Mouse (Mus musculus) intestine, postnatal 0 days (tissue): ENCODE results near the gene Aplp1. TPM values are rescaled to one million over a fixed set of nuclear protein-coding genes. Genes with fewer than 3 reads are reported as not detected.

ENCODE experiments used
- ATAC-seq: fragments of 200-750 bp; cut with Nextera tagmentation; 2 replicates; pipeline ENCODE4 v1.8.0; 2017; ENCODE audit warnings: mild to moderate bottlenecking, moderate TSS enrichment, moderate library complexity
- H3K27ac ChIP-seq: fragments of 300-500 bp; sonication (generic); 2 replicates; pipeline ENCODE4 v1.5.1; 2014; ENCODE audit warnings: mild to moderate bottlenecking, low read depth, low read length, moderate library complexity
- H3K27me3 ChIP-seq: fragments of 300-500 bp; sonication (generic); replicated peaks from 2 replicates; pipeline ENCODE4 v1.6.1; 2014; ENCODE audit warnings: low read length, mixed read lengths; ENCODE audit not compliant: control insufficient read depth, insufficient read depth
- H3K36me3 ChIP-seq: fragments of 300-500 bp; sonication (generic); 2 replicates; pipeline ENCODE4 v1.6.1; 2014; ENCODE audit warnings: mild to moderate bottlenecking, moderate library complexity; ENCODE audit not compliant: control insufficient read depth, insufficient read depth
- H3K4me1 ChIP-seq: fragments of 300-500 bp; sonication (generic); replicated peaks from 2 replicates; pipeline ENCODE4 v1.6.1; 2014; ENCODE audit warnings: antibody characterized with exemption, low read length, mixed read lengths; ENCODE audit not compliant: control insufficient read depth, insufficient read depth
- H3K4me2 ChIP-seq: fragments of 300-500 bp; sonication (generic); replicated peaks from 2 replicates; pipeline ENCODE4 v1.6.1; 2014; ENCODE audit warnings: low read depth, mild to moderate bottlenecking, moderate library complexity
- H3K4me3 ChIP-seq: fragments of 300-500 bp; sonication (generic); 2 replicates; pipeline ENCODE4 v1.5.1; 2014; ENCODE audit warnings: low read depth, low read length
- H3K9ac ChIP-seq: fragments of 300-500 bp; sonication (generic); 2 replicates; pipeline ENCODE4 v1.6.1; 2014; ENCODE audit warnings: mild to moderate bottlenecking, low read depth, low read length
- H3K9me3 ChIP-seq: fragments of 300-500 bp; sonication (generic); 2 replicates; pipeline ENCODE4 v1.6.1; 2016; ENCODE audit warnings: mixed run types; ENCODE audit not compliant: control insufficient read depth
- CTCF ChIP-seq: sonication (generic); IDR thresholded peaks from 2 replicates; pipeline ENCODE4 v1.5.1; 2016; ENCODE audit warnings: low read depth, mild to moderate bottlenecking, control low read depth, antibody characterized with exemption, moderate library complexity
- WGBS: fragments of 180-500 bp; shearing (Covaris S2); extraction: QIAGEN DNeasy Blood & Tissue Kit; methylation state at CpG from one replicate; pipeline ENCODE4 v1.1.7; 2014; 5-methylcytosine and 5-hydroxymethylcytosine counted together
- polyA plus RNA-seq: library from polyadenylated mRNA; unstranded; fragments of >200 nt; fragmentation: Nextera tagmentation; extraction: Ambion mirVana; gene quantifications from 2 replicates; pipeline ENCODE4 v1.2.1, GENCODE M21; 2015

Aplp1 gene
- polyA plus RNA-seq, 1 experiment from 2014 or later = 30.1 TPM

- Histone ChIP-seq H3K9me3 (no peaks in the 10 kb centered on the region), H3K4me3 (no peak overlapping the region), H3K36me3 (no peaks in the 10 kb centered on the region), H3K27ac (no peak overlapping the region), H3K9ac (no peak overlapping the region), H3K4me1 (no peaks in the 10 kb centered on the region), H3K27me3 (no peaks in the 10 kb centered on the region), H3K4me2 (no peak overlapping the region)
- ATAC-seq = no peak
- WGBS = 86% methylated on average over 3 of the region's 3 CpGs
- no peak for TF ChIP-seq CTCF
These were observed 36.7 kb downstream of the Aplp1 start for GRCm38 (mm10) chr7:30408639-30409038.

DNA sequence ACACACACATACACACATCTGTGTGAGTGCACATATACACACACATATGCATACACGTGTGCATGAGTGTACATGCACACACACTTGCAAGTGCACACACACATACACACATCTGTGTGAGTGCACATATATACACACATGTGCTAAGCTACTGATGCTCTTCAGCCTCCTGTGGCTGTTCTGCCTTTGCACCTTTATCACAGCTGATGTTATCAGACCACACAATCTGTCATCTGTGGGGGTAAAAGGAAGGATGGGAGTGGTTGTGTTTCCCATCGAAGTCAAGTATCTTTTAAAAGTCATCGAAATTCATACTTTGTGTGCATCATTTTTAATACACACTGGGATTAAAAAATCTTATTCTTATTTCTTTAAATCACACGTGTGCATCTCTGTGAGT lies 43.0 kb downstream of the Aplp1 start:
- H3K27ac ChIP-seq = no peak overlapping the region
- ATAC-seq = no peak
- WGBS = 73% methylated on average over 4 of the region's 4 CpGs
- TF ChIP-seq CTCF = no peak
- no peak overlapping the region for H3K4me2 ChIP-seq
- H3K9me3 ChIP-seq = no peaks in the 10 kb centered on the region
- H3K9ac ChIP-seq = no peak overlapping the region
- no peaks in the 10 kb centered on the region for H3K36me3 ChIP-seq
- no peaks in the 10 kb centered on the region for H3K4me1 ChIP-seq
- H3K4me3 ChIP-seq = no peak overlapping the region
- no peaks in the 10 kb centered on the region for H3K27me3 ChIP-seq

DNA sequence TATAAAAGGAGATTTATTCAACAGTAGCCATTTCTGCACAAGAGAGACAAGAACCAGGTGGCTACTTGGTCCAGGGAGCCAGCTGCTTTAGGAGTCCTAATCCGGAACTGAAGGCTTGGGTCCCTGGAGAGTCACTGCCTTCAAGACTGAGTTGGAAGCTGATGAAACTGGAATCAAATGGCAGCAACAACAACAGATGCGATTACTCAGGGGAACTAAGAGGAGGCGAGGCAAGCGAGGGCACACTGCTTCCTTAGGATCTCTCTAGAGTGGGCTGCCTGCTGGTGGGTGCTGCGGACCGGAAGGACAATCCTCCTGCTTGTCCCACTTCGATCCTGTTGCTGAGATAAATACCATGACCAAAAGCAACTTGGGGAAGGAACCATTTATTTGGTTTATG lies 45.7 kb downstream of the Aplp1 start:
- no peak overlapping the region for H3K4me3 ChIP-seq
- H3K27ac ChIP-seq = no peak overlapping the region
- TF ChIP-seq CTCF = no peak
- no peaks in the 10 kb centered on the region for H3K4me1 ChIP-seq
- H3K27me3 ChIP-seq = no peaks in the 10 kb centered on the region
- 55% methylated on average over 7 of the region's 7 CpGs for WGBS
- H3K4me2 ChIP-seq = no peak overlapping the region
- no peak for ATAC-seq
- H3K36me3 ChIP-seq = no peaks in the 10 kb centered on the region
- no peaks in the 10 kb centered on the region for H3K9me3 ChIP-seq
- no peak overlapping the region for H3K9ac ChIP-seq

DNA sequence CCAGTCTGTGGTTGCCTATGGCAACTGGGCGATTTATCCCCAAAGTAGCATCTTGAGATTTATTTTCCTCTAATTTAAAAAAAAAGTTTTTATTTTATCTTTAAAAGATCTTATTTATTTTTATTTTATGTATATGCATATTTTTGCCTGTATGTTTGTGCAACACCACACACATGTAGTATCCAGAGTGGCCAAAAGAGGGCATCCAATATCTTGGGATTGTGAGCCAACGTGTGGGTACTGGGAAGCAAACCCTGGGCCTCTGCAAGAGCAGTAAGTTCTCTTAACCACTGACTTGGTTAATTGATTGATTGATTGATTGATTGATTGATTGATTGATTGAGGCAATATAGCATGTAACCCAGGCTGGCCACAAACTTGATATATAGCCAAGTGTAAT lies 50.5 kb downstream of the Aplp1 start:
- Histone ChIP-seq H3K36me3 (no peaks in the 10 kb centered on the region), H3K4me1 (no peaks in the 10 kb centered on the region), H3K9me3 (no peaks in the 10 kb centered on the region), H3K4me2 (no peak overlapping the region), H3K27ac (no peak overlapping the region), H3K4me3 (no peak overlapping the region), H3K27me3 (no peaks in the 10 kb centered on the region), H3K9ac (no peak overlapping the region)
- TF ChIP-seq CTCF = peak; percentile 36
- WGBS = 34% methylated on average over 2 of the region's 2 CpGs
- ATAC-seq = no peak

DNA sequence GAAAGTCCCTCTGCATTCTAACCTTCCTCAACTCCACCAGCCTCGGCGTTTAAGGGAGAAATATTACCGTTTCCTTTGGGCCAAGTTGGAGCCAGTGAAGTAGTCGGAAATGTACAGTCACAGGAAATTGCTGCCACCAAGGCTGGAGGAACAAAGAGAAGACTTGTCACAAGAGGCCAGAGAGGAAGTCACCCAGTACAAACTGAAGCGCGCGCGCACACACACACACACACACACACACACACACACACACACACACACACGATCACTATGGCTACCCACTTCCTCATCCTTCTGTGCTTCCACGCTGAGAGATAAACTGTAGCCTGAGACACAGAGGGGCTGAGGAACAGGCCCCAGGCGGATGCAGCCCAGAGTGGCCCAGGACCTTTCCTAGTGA lies 51.0 kb downstream of the Aplp1 start:
- Histone ChIP-seq H3K27me3 (no peaks in the 10 kb centered on the region), H3K4me3 (no peak overlapping the region), H3K4me1 (no peaks in the 10 kb centered on the region), H3K36me3 (no peaks in the 10 kb centered on the region), H3K9me3 (no peaks in the 10 kb centered on the region), H3K4me2 (no peak overlapping the region), H3K27ac (no peak overlapping the region), H3K9ac (no peak overlapping the region)
- TF ChIP-seq CTCF = no peak
- no peak for ATAC-seq
- WGBS = 61% methylated on average over 10 of the region's 11 CpGs

DNA sequence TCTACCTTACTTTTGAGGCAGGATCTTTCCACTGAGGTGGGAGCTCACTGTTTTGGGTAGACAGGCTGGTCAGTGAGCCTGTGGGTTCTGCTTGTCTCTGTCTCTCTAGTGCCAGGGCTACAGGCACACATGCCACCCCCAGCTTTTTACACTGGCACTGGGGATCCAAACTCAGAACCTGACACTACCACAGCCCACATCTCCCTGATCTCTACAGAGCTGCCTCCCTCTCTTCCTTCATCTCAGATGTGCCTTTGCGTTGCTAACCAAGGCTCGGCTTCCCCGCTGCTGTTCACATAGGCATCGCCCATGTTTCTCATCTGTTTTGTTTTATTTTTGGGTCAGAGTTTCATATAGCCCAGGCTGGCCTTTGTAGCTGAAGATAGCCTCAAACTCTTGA lies 51.7 kb downstream of the Aplp1 start:
- no peaks in the 10 kb centered on the region for H3K36me3 ChIP-seq
- no peak overlapping the region for H3K4me3 ChIP-seq
- ATAC-seq = no peak
- H3K27ac ChIP-seq = peak overlapping the region; percentile 15; the same call in 1 of the 2 replicates
- no peaks in the 10 kb centered on the region for H3K4me1 ChIP-seq
- H3K9me3 ChIP-seq = no peaks in the 10 kb centered on the region
- WGBS = 88% methylated on average over 4 of the region's 4 CpGs
- TF ChIP-seq CTCF = no peak
- no peaks in the 10 kb centered on the region for H3K27me3 ChIP-seq
- H3K4me2 ChIP-seq = no peak overlapping the region
- H3K9ac ChIP-seq = no peak overlapping the region

- Histone ChIP-seq H3K4me3 (no peak overlapping the region), H3K9me3 (no peaks in the 10 kb centered on the region), H3K36me3 (no peaks in the 10 kb centered on the region), H3K9ac (no peak overlapping the region), H3K27me3 (no peaks in the 10 kb centered on the region), H3K4me1 (no peaks in the 10 kb centered on the region), H3K27ac (no peak overlapping the region), H3K4me2 (no peak overlapping the region)
- TF ChIP-seq CTCF = no peak
- ATAC-seq = no peak
- WGBS = 68% methylated on average over 4 of the region's 4 CpGs
These were observed 52.4 kb downstream of the Aplp1 start for GRCm38 (mm10) chr7:30392746-30393520.

Other genes with a start within 250 kb of the Aplp1 start
- gene Capns1, start 246.7 kb downstream of the Aplp1 start, polyA plus RNA-seq = 85.5 and 87.1 TPM in 2 replicates
- 84.6 and 91.2 TPM in 2 replicates for gene Polr2i, start 213.6 kb downstream of the Aplp1 start, polyA plus RNA-seq
- 159 and 160 TPM in 2 replicates for gene Tbcb, start 213.3 kb downstream of the Aplp1 start, polyA plus RNA-seq
- gene Ovol3, start 209.8 kb downstream of the Aplp1 start, polyA plus RNA-seq = not detected in 2 replicates
- gene Thap8, start 165.4 kb downstream of the Aplp1 start, polyA plus RNA-seq = 0.14 and 0.22 TPM in 2 replicates
- gene Wdr62, start 165.1 kb downstream of the Aplp1 start, polyA plus RNA-seq = 3.5 TPM in 2 replicates
- gene Clip3, start 153.8 kb downstream of the Aplp1 start, polyA plus RNA-seq = 8.6 and 9.7 TPM in 2 replicates
- gene Alkbh6, start 136.8 kb downstream of the Aplp1 start, polyA plus RNA-seq = 58.2 and 63.5 TPM in 2 replicates
- gene Syne4, start 130.7 kb downstream of the Aplp1 start, polyA plus RNA-seq = 12.5 and 16.3 TPM in 2 replicates
- gene E130208F15Rik, start 123.8 kb downstream of the Aplp1 start, polyA plus RNA-seq = not detected in 2 replicates
- 18.3 and 18.8 TPM in 2 replicates for gene Sdhaf1, start 121.6 kb downstream of the Aplp1 start, polyA plus RNA-seq
- gene Lrfn3, start 82.8 kb downstream of the Aplp1 start, polyA plus RNA-seq = 1.1 and 1.8 TPM in 2 replicates
- 60.0 and 63.6 TPM in 2 replicates for gene Tyrobp, start 31.8 kb downstream of the Aplp1 start, polyA plus RNA-seq
- 4.0 and 5.9 TPM in 2 replicates for gene Hcst, start 25.7 kb downstream of the Aplp1 start, polyA plus RNA-seq
- 1.2 and 1.3 TPM in 2 replicates for gene Nfkbid, start 23.8 kb downstream of the Aplp1 start, polyA plus RNA-seq
- 0.08 and 0.09 TPM in 2 replicates for gene Kirrel2, start 12.2 kb upstream of the Aplp1 start, polyA plus RNA-seq
- gene Nphs1, start 12.8 kb upstream of the Aplp1 start, polyA plus RNA-seq = 0.10 TPM in 1 of 2 replicates, not detected in the other
- 3.9 and 5.4 TPM in 2 replicates for gene Prodh2, start 48.1 kb upstream of the Aplp1 start, polyA plus RNA-seq
- 2.6 and 2.8 TPM in 2 replicates for gene Arhgap33, start 89.5 kb upstream of the Aplp1 start, polyA plus RNA-seq
- gene Hspb6, start 106.6 kb upstream of the Aplp1 start, polyA plus RNA-seq = 50.6 and 55.7 TPM in 2 replicates
- gene Proser3, start 106.8 kb upstream of the Aplp1 start, polyA plus RNA-seq = 1.9 and 2.0 TPM in 2 replicates
- gene Lin37, start 114.3 kb upstream of the Aplp1 start, polyA plus RNA-seq = 31.4 and 33.9 TPM in 2 replicates
- gene U2af1l4, start 117.8 kb upstream of the Aplp1 start, polyA plus RNA-seq = 65.9 and 68.6 TPM in 2 replicates
- 0.83 and 1.2 TPM in 2 replicates for gene Gm49396, start 117.8 kb upstream of the Aplp1 start, polyA plus RNA-seq
- gene Psenen, start 118.1 kb upstream of the Aplp1 start, polyA plus RNA-seq = 247 and 259 TPM in 2 replicates
- 0.73 and 1.2 TPM in 2 replicates for gene Igflr1, start 119.9 kb upstream of the Aplp1 start, polyA plus RNA-seq
- 5.6 and 5.8 TPM in 2 replicates for gene Kmt2b, start 143.2 kb upstream of the Aplp1 start, polyA plus RNA-seq
- gene Zbtb32, start 153.4 kb upstream of the Aplp1 start, polyA plus RNA-seq = 1.2 TPM in 2 replicates
- 1.0 and 1.6 TPM in 2 replicates for gene Upk1a, start 167.3 kb upstream of the Aplp1 start, polyA plus RNA-seq
- 1,664 and 1,738 TPM in 2 replicates for gene Cox6b1, start 180.6 kb upstream of the Aplp1 start, polyA plus RNA-seq
- not detected in 2 replicates for gene Etv2, start 190.3 kb upstream of the Aplp1 start, polyA plus RNA-seq
- 87.8 and 88.9 TPM in 2 replicates for gene Rbm42, start 204.8 kb upstream of the Aplp1 start, polyA plus RNA-seq
- gene Haus5, start 219.5 kb upstream of the Aplp1 start, polyA plus RNA-seq = 38.3 and 38.7 TPM in 2 replicates
- gene Pmis2, start 226.1 kb upstream of the Aplp1 start, polyA plus RNA-seq = not detected in 2 replicates